Mouse (Mus musculus) B cell, adult 2 months (primary cell): ENCODE measurements around the gene Gm6592.
A peak's percentile ranks its signal among the peaks of the same experiment; 100 is the strongest.
"Not testable (repeated sequence)": the region's sequence is repeated elsewhere in the genome, so short reads cannot be mapped to it uniquely, and the experiment has no call there.

Experiments
- DNase-seq, 2 experiments: peaks; one replicate each; pipeline ENCODE4 v3.0.0; 2022

Gm6592 gene

GRCm38 (mm10) chrX:8843694-8844093 lies at the start of gene Gm6592:
Gene Gm6592, plus strand, starts transcription at chrX:8843994.
- no peak for DNase-seq

- not testable (repeated sequence) for DNase-seq
Observed at GRCm38 (mm10) chrX:8803391-8803790, 40.4 kb upstream of the Gm6592 start, which contains the start of gene Ssxb5. Gene Ssxb5, plus strand, starts transcription at chrX:8803691.

GRCm38 (mm10) chrX:8832043-8832442 lies 11.8 kb upstream of the Gm6592 start:
- DNase-seq: peak in 1 of 2 experiments; percentile 1

- DNase-seq: no peak
Observed at GRCm38 (mm10) chrX:8852486-8852885, 8.7 kb downstream of the Gm6592 start.

GRCm38 (mm10) chrX:8864331-8864730 lies 20.5 kb downstream of the Gm6592 start:
- peak; percentile 23 to 41 for DNase-seq

- DNase-seq: not testable (repeated sequence)
Observed at GRCm38 (mm10) chrX:8873953-8874352, 30.2 kb downstream of the Gm6592 start, which contains the start of gene Gm5751. Gene Gm5751, plus strand, starts transcription at chrX:8874253.

GRCm38 (mm10) chrX:8884336-8884735 lies 40.5 kb downstream of the Gm6592 start:
- no peak for DNase-seq

GRCm38 (mm10) chrX:8891975-8892342 lies 48.2 kb downstream of the Gm6592 start:
- no peak for DNase-seq

GRCm38 (mm10) chrX:8892343-8893155 lies 48.8 kb downstream of the Gm6592 start, which contains the start of gene B630019K06Rik:
Gene B630019K06Rik, plus strand, starts transcription at chrX:8892382.
- DNase-seq: peak; percentile 49 to 55

GRCm38 (mm10) chrX:8893182-8893651 lies 49.4 kb downstream of the Gm6592 start:
- DNase-seq: peak in 1 of 2 experiments; percentile 14
